Mouse (Mus musculus): ENCODE results near the gene Sh3rf3.

DNA sequence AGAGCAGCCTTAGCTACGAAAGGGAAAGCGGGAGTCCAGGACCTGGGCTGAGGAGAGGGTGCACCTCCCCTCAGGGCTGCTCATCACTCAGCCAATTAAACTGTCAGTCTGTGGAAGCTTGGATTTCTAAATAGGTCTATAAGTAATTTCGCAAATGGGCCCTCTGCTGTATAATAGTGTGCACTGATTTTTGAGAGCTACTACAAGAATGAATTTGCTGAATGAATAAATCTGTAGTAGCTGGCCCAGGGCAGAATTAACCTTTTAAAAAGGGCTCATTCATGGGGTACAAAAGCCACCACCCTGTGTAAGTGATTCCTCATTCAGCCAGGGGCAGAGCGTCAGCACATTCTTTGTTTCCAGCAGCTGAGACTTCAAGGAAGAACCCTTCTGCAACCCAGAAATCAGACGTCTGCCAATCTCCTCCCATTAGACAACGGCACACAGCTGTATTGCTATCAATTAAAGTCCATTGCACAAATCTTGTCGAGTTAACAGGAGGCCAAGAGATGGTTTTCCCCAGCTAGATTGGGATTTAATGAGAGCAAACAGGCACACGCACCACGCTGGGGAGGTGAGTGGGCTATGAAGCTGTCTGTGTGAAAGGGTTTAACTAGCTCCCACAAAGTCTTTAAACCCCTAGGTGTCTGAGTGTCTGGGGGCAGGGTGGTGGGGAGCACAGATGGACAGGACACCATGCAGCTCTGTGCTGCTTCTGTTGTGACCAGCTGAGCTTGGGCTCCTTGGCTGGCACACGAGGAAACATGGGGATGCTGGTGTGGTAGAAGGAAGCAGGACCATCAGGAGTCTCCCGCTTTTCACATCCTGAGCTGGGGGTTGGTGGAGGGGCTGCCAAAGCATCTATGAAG is 136.8 kb downstream of the Sh3rf3 start:
- TF ChIP-seq ZC3H11A (IDR thresholded peaks at IDR 0.05; ENCODE audit: borderline replicate concordance, low read depth, low read length) (no peak), HCFC1 (IDR thresholded peaks at IDR 0.05; ENCODE audit: borderline replicate concordance, insufficient read depth, low read length) (no peak)
